Mouse (Mus musculus) intestine, embryonic 14.5 days (tissue): ENCODE data around the gene Trim61. TPM values are rescaled to one million over a fixed set of nuclear protein-coding genes. Genes with fewer than 3 reads are reported as not detected.

Source experiments
- ATAC-seq: fragments of 200-750 bp; cut with Nextera tagmentation; replicated peaks from 2 replicates; pipeline ENCODE4 v1.8.0; 2017; ENCODE audit warnings: low read depth, moderate number of reproducible peaks, moderate TSS enrichment, moderate library complexity; ENCODE audit not compliant: low FRiP score, low TSS enrichment
- DNase-seq: peaks from one replicate; pipeline ENCODE4 v3.0.0-alpha.2; 2018; ENCODE audit warnings: low spot score
- H3K27ac ChIP-seq: fragments of 300-500 bp; sonication (generic); 2 replicates; pipeline ENCODE4 v1.5.1; 2014; ENCODE audit warnings: low read depth, mild to moderate bottlenecking, control low read depth
- H3K27me3 ChIP-seq: fragments of 300-500 bp; sonication (generic); replicated peaks from 2 replicates; pipeline ENCODE4 v1.6.1; 2014; ENCODE audit warnings: low read length, control low read depth; ENCODE audit not compliant: control insufficient read depth, insufficient read depth
- H3K36me3 ChIP-seq: fragments of 300-500 bp; sonication (generic); 2 replicates; pipeline ENCODE4 v1.6.1; 2014; ENCODE audit warnings: low read length, control low read depth; ENCODE audit not compliant: control insufficient read depth, insufficient read depth
- H3K4me1 ChIP-seq: fragments of 300-500 bp; sonication (generic); replicated peaks from 2 replicates; pipeline ENCODE4 v1.6.1; 2014; ENCODE audit warnings: low read length, control low read depth, mixed read lengths; ENCODE audit not compliant: control insufficient read depth, insufficient read depth
- H3K4me2 ChIP-seq: fragments of 300-500 bp; sonication (generic); 2 replicates; pipeline ENCODE4 v1.6.1; 2014; ENCODE audit warnings: low read length
- H3K4me3 ChIP-seq: fragments of 300-500 bp; sonication (generic); 2 replicates; pipeline ENCODE4 v1.5.1; 2014; ENCODE audit warnings: low read depth, low read length, control low read depth, mixed read lengths
- H3K9ac ChIP-seq: fragments of 300-500 bp; sonication (generic); 2 replicates; pipeline ENCODE4 v1.6.1; 2014; ENCODE audit warnings: mild to moderate bottlenecking, low read length
- H3K9me3 ChIP-seq: fragments of 300-500 bp; sonication (generic); 2 replicates; pipeline ENCODE4 v1.6.1; 2016; ENCODE audit warnings: low read length, control low read depth; ENCODE audit not compliant: control insufficient read depth
- WGBS: fragments of 180-500 bp; shearing (Covaris S2); extraction: QIAGEN DNeasy Blood & Tissue Kit; methylation state at CpG from one replicate; pipeline ENCODE4 v1.1.7; 2014; 5-methylcytosine and 5-hydroxymethylcytosine counted together
- polyA plus RNA-seq: library from polyadenylated mRNA; unstranded; fragments of >200 nt; fragmentation: Nextera tagmentation; extraction: Ambion mirVana; gene quantifications from 2 replicates; pipeline ENCODE4 v1.2.1, GENCODE M21; 2014

Trim61 gene
- 0.39 TPM in 1 of 2 replicates, not detected in the other for polyA plus RNA-seq

GRCm38 (mm10) chr8:65018423-65018822, at the start of gene Trim61, which contains the start of gene Trim60:
Gene Trim61, minus strand, starts transcription at chr8:65018523.
Gene Trim60, minus strand, starts transcription at chr8:65018584.
- 88% methylated on average over 8 of the region's 8 CpGs for WGBS
- no peaks in the 10 kb centered on the region for H3K4me1 ChIP-seq

DNA sequence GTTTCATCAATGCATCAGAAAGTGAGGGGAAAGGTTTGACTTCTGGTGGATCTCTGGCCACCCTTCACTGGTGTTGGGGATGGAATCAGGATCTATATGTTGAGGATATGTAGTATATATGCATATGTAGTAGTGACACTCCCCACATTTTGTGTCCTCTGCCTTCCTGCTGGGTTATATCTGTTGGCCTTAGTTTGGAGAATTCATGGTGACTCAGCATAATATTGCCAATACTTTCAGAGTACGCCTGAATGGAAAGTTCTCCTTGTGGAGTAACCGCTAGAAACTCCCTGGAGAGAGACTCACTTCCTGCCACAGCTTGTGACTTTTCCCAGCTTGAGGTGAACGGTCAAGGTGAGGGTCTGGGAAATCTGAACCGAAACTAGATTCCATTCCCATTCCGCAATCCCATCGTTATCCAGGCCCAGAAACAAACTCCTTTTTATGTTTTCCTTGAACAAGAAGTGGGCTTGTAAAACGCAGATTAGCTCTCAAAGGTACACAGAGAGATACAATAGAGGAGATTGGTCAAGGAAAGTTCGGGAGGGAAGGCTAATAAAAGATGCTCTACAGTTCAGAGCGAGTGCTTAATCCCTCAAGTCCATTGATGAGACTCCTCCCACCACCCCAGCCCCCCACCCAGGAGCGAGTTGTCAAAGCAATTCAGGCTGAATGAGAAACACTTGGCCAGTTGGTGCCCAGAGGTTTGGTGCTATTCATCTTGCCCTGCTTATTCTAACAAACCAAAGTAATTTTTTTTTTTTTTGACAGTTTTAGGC, 49.6 kb upstream of the Trim61 start:
- Histone ChIP-seq H3K9ac (no peak overlapping the region), H3K27me3 (no peaks in the 10 kb centered on the region), H3K4me1 (no peaks in the 10 kb centered on the region), H3K4me3 (no peak overlapping the region), H3K27ac (no peak overlapping the region), H3K4me2 (no peak overlapping the region), H3K9me3 (no peaks in the 10 kb centered on the region), H3K36me3 (no peaks in the 10 kb centered on the region)
- 42% methylated on average over 10 of the region's 10 CpGs for WGBS
- DNase-seq: no peak
- ATAC-seq: no peak

More at GRCm38 (mm10) chr8:65018423-65018822, at the start of gene Trim61, which contains the start of gene Trim60:
- no peak for ATAC-seq
- H3K27me3 ChIP-seq: no peaks in the 10 kb centered on the region
- H3K36me3 ChIP-seq: no peaks in the 10 kb centered on the region
- H3K27ac ChIP-seq: no peak within 1 kb of the TSS
- no peaks in the 10 kb centered on the region for H3K9me3 ChIP-seq
- no peak within 1 kb of the TSS for H3K4me2 ChIP-seq
- no peak for DNase-seq
- no peak within 1 kb of the TSS for H3K4me3 ChIP-seq
- H3K9ac ChIP-seq: no peak within 1 kb of the TSS

- WGBS: 89% methylated on average over 4 of the region's 4 CpGs
- H3K27me3 ChIP-seq: no peaks in the 10 kb centered on the region
Observed at GRCm38 (mm10) chr8:65067031-65067430, 48.7 kb upstream of the Trim61 start.

GRCm38 (mm10) chr8:65065622-65066021, 47.3 kb upstream of the Trim61 start:
- Histone ChIP-seq H3K27ac (no peak overlapping the region), H3K4me1 (no peaks in the 10 kb centered on the region), H3K4me3 (no peak overlapping the region), H3K9me3 (no peaks in the 10 kb centered on the region), H3K4me2 (no peak overlapping the region), H3K36me3 (no peaks in the 10 kb centered on the region), H3K9ac (no peak overlapping the region), H3K27me3 (no peaks in the 10 kb centered on the region)
- DNase-seq: no peak
- 97% methylated on average over 3 of the region's 3 CpGs for WGBS
- ATAC-seq: no peak

More at GRCm38 (mm10) chr8:65067031-65067430, 48.7 kb upstream of the Trim61 start:
- ATAC-seq (no peak), DNase-seq (no peak)
- H3K4me3 ChIP-seq: no peak overlapping the region
- H3K4me1 ChIP-seq: no peaks in the 10 kb centered on the region
- no peaks in the 10 kb centered on the region for H3K36me3 ChIP-seq
- no peak overlapping the region for H3K27ac ChIP-seq
- H3K4me2 ChIP-seq: no peak overlapping the region
- no peaks in the 10 kb centered on the region for H3K9me3 ChIP-seq
- no peak overlapping the region for H3K9ac ChIP-seq

DNA sequence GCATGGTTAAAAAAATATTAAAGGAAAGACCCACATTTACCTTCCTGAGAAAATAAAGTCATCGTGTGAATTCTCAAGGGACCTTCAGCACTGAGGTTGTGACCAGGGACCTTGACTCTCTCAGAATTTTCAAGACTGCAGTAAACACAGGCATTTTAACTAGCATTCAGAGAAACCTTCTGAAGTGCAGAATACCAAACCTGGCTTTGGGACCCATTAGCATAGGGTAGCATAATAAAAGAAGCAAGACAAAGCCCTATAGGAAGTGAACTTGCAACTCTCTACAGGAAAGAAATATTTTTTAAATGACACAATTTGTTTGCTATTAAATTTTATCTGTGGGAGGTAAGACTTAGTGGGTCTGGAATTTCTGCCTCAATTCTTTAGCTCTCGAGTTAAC, 45.7 kb upstream of the Trim61 start:
- Histone ChIP-seq H3K27me3 (no peaks in the 10 kb centered on the region), H3K4me3 (no peak overlapping the region), H3K4me2 (no peak overlapping the region), H3K9ac (no peak overlapping the region), H3K4me1 (no peaks in the 10 kb centered on the region), H3K9me3 (no peaks in the 10 kb centered on the region), H3K27ac (no peak overlapping the region), H3K36me3 (no peaks in the 10 kb centered on the region)
- no peak for ATAC-seq
- DNase-seq: no peak
- 55% methylated on average over 2 of the region's 2 CpGs for WGBS

GRCm38 (mm10) chr8:65062195-65062594, 43.9 kb upstream of the Trim61 start:
- ATAC-seq: no peak
- no peak overlapping the region for H3K27ac ChIP-seq
- H3K27me3 ChIP-seq: no peaks in the 10 kb centered on the region
- no peak for DNase-seq
- no peak overlapping the region for H3K4me3 ChIP-seq
- no peak overlapping the region for H3K4me2 ChIP-seq
- H3K36me3 ChIP-seq: no peaks in the 10 kb centered on the region
- 78% methylated on average over 4 of the region's 4 CpGs for WGBS
- no peak overlapping the region for H3K9ac ChIP-seq
- no peaks in the 10 kb centered on the region for H3K4me1 ChIP-seq
- no peaks in the 10 kb centered on the region for H3K9me3 ChIP-seq

DNA sequence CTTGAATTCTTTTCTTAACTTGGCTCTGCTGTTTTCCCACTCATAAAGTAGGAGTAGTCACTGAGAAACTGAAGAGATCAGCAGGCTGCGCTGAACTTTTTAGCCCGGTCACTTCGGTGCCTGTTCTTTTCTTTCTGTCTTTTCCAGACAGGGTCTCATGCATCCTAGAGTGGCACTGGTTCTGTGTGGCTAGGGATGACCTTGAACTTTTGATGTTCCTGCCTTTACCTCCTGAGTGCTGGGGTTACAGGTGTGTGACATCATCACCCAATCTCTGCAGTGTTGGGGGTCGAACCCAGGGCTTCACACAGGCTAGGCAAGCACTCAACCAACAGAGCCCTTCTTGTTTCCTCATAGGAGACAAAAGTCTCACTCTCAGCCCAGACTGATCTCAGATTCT, 38.4 kb upstream of the Trim61 start:
- Histone ChIP-seq H3K4me1 (no peaks in the 10 kb centered on the region), H3K9me3 (no peaks in the 10 kb centered on the region), H3K27ac (no peak overlapping the region), H3K4me2 (no peak overlapping the region), H3K4me3 (no peak overlapping the region), H3K9ac (no peak overlapping the region), H3K36me3 (no peaks in the 10 kb centered on the region), H3K27me3 (no peaks in the 10 kb centered on the region)
- ATAC-seq (no peak), DNase-seq (no peak)
- 94% methylated on average over 4 of the region's 4 CpGs for WGBS

DNA sequence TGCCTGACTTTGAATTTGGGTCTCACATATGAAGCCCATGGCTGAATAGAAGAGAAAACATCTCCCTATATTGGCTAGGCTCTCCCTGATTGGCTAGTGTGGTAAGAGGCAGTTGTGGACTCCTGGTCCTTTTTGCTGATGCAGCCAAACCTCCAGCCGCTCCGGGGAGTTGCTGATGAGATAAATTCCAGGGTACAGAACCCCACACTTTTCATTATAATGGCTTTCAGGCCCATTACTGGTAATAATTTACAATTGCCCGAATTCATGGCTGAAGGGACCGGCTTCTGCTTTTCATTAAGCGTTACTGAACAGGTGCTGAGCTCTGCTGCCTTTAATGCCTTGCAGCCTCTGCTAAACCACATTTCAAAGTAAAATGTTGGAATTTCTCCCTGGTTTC, 35.6 kb upstream of the Trim61 start:
- no peak for ATAC-seq
- WGBS: 36% methylated on average over 5 of the region's 5 CpGs

DNA sequence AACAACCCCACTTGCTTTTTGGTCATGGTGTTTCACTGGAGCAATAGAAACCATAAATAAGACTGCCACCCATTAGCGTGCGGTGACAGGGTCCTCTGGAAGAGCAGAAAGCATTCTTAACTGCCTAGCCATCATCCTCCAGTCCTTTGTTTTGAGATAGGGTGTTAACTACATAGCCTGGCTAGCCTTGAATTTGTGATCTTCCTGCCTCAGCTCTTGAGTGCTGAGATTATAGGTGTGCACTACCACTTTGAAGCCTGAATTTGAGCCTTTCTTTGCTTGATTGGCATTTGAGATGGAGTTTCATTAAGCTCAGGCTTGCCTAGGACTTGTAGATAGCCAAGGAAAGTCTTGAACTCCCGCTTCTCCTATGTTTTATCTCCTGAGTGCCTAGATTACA, 35.2 kb upstream of the Trim61 start:
- H3K4me1 ChIP-seq: no peaks in the 10 kb centered on the region
- no peak overlapping the region for H3K27ac ChIP-seq
- H3K27me3 ChIP-seq: no peaks in the 10 kb centered on the region
- H3K4me2 ChIP-seq: no peak overlapping the region
- H3K4me3 ChIP-seq: no peak overlapping the region
- H3K9ac ChIP-seq: no peak overlapping the region
- ATAC-seq (no peak), DNase-seq (no peak)
- no peaks in the 10 kb centered on the region for H3K9me3 ChIP-seq
- no peaks in the 10 kb centered on the region for H3K36me3 ChIP-seq
- WGBS: 68% methylated on average over 3 of the region's 3 CpGs

More for the DNA sequence above, 35.6 kb upstream of the Trim61 start:
- no peak overlapping the region for H3K27ac ChIP-seq
- no peaks in the 10 kb centered on the region for H3K9me3 ChIP-seq
- H3K27me3 ChIP-seq: no peaks in the 10 kb centered on the region
- H3K4me3 ChIP-seq: no peak overlapping the region
- DNase-seq: no peak
- H3K9ac ChIP-seq: no peak overlapping the region
- H3K36me3 ChIP-seq: no peaks in the 10 kb centered on the region
- H3K4me2 ChIP-seq: no peak overlapping the region
- no peaks in the 10 kb centered on the region for H3K4me1 ChIP-seq
